Mouse (Mus musculus): ENCODE data around the gene Chid1. TPM values are rescaled to one million over a fixed set of nuclear protein-coding genes. Genes with fewer than 3 reads are reported as not detected.
A peak's percentile ranks its signal among the peaks of the same experiment; 100 is the strongest.

Gene Chid1
- polyA plus RNA-seq, 1 experiment from 2014 or later, result 25.4 TPM

GRCm38 (mm10) chr7:141492738-141493137 is 46.9 kb downstream of the Chid1 start:
- H3K9me3 ChIP-seq, result no peaks in the 10 kb centered on the region
- no peak overlapping the region for H3K27ac ChIP-seq
- no peaks in the 10 kb centered on the region for H3K4me1 ChIP-seq
- H3K4me3 ChIP-seq, result no peak overlapping the region
- WGBS, result 88% methylated on average over 5 of the region's 5 CpGs
- H3K36me3 ChIP-seq (replicated peaks), result peaks cover 48% of the 10 kb centered on the region
- DNase-seq (ENCODE audit: extremely low spot score, low spot score), result no peak
- H3K27me3 ChIP-seq (ENCODE audit: poor library complexity, severe bottlenecking), result no peaks in the 10 kb centered on the region

DNA sequence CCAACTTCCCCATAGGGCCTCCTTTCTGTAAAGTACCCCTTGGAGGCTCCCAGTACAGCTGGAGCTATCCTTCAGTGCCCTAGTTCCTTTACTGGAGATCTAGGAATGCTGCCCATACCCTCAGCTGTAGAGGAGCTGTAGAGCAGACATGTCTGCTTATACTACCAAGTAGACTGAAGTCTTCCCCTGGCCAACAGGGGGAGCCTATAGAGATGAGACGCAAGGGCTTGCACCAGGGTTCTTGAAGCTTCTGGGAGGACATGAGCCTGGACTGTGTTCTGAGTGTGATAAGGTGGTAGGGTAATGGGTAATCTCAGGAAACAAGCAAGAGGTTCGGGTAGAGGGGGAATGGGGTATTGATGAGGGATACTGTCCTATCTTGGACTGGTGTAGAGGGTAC is 48.5 kb downstream of the Chid1 start:
- Histone ChIP-seq H3K9me3 (no peaks in the 10 kb centered on the region), H3K27ac (no peak overlapping the region), H3K4me1 (no peaks in the 10 kb centered on the region), H3K36me3 (replicated peaks) (peaks cover 48% of the 10 kb centered on the region), H3K27me3 (ENCODE audit: poor library complexity, severe bottlenecking) (no peaks in the 10 kb centered on the region), H3K4me3 (no peak overlapping the region)
- no peak for DNase-seq (ENCODE audit: extremely low spot score, low spot score)
- 79% methylated on average over 2 of the region's 2 CpGs for WGBS

DNA sequence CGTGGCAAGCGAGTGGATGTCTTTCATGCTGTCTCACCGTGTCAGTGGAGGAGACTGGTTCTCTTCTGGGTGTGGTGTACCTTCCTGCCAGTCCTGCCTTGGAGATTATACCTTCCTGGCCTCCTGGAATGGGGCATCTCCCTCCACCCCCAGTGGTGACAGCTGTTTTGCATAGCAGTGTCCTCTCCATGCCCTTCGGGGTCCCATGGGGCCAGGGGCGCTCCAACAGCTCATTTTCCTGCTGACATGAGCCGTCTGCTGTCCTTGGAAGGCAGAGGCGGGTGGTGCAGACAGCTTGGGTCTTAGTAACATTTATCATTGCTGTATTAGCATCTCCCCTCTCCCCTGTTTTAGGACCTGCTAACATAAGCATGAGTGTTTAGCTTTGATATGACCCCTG is 52.5 kb downstream of the Chid1 start:
- no peak for DNase-seq (ENCODE audit: extremely low spot score, low spot score)
- Histone ChIP-seq H3K4me3 (no peak overlapping the region), H3K27ac (no peak overlapping the region), H3K36me3 (replicated peaks) (peaks cover 17% of the 10 kb centered on the region), H3K4me1 (peaks cover 14% of the 10 kb centered on the region), H3K27me3 (ENCODE audit: poor library complexity, severe bottlenecking) (peaks cover 23% of the 10 kb centered on the region), H3K9me3 (no peaks in the 10 kb centered on the region)
- WGBS, result 86% methylated on average over 7 of the region's 7 CpGs

- peaks cover 24% of the 10 kb centered on the region for H3K4me1 ChIP-seq
- H3K36me3 ChIP-seq (replicated peaks), result peaks cover 8% of the 10 kb centered on the region
- no peak overlapping the region for H3K4me3 ChIP-seq
- no peak for DNase-seq (ENCODE audit: extremely low spot score, low spot score)
- H3K27me3 ChIP-seq (ENCODE audit: poor library complexity, severe bottlenecking), result peaks cover 32% of the 10 kb centered on the region
- 97% methylated on average over 1 of the region's 1 CpGs for WGBS
- H3K9me3 ChIP-seq, result no peaks in the 10 kb centered on the region
- no peak overlapping the region for H3K27ac ChIP-seq
Measured at GRCm38 (mm10) chr7:141486239-141486638, 53.4 kb downstream of the Chid1 start.

DNA sequence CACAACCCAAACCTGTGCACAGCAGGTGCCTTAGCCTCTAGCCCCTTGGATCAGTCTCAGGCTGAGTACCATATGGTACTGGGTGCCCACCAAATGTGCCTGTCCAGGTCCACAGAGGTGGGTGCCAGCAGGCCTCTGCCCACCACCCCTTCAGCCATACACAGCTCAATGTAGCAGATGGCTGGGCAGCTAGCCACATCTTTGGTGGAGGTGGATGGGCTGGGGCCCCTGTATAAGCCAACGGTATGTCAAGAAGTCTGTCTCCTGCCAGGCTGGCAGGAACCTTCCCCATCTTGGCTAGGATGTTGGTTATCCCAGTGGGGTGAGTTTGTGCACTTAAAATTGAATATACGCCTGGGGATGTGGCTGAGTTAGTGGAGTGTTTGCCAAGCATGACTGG is 54.1 kb downstream of the Chid1 start:
- Histone ChIP-seq H3K4me3 (no peak overlapping the region), H3K4me1 (peaks cover 30% of the 10 kb centered on the region), H3K27me3 (ENCODE audit: poor library complexity, severe bottlenecking) (peaks cover 35% of the 10 kb centered on the region), H3K36me3 (replicated peaks) (peaks cover 2% of the 10 kb centered on the region; the same call in 1 of the 2 replicates), H3K9me3 (no peaks in the 10 kb centered on the region), H3K27ac (no peak overlapping the region)
- 86% methylated on average over 2 of the region's 2 CpGs for WGBS
- no peak for DNase-seq (ENCODE audit: extremely low spot score, low spot score)

DNA sequence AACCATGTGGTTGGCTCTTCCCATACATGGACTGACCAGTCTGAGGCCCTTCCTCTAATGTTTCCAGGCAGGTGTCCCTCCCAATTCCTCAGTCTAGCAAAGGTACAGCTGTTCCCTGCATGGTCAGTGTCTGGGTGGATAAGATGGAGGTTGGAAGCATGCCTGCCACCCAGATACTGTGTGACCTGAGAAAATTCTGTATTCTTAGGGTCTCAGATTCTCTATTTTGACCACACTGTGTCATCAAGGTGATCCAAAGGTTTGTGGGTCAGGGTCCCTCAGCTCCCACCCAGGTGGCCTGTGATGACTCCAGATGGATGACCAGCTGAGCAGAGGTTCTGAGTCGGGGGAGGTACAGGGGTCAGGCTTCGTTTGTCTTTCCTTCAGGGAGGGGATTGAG is 54.5 kb downstream of the Chid1 start:
- no peak overlapping the region for H3K27ac ChIP-seq
- H3K4me3 ChIP-seq, result no peak overlapping the region
- H3K9me3 ChIP-seq, result no peaks in the 10 kb centered on the region
- WGBS, result 82% methylated on average over 2 of the region's 2 CpGs
- peaks cover 35% of the 10 kb centered on the region for H3K27me3 ChIP-seq (ENCODE audit: poor library complexity, severe bottlenecking)
- no peaks in the 10 kb centered on the region; the same call in 1 of the 2 replicates for H3K36me3 ChIP-seq (replicated peaks)
- H3K4me1 ChIP-seq, result peaks cover 30% of the 10 kb centered on the region
- no peak for DNase-seq (ENCODE audit: extremely low spot score, low spot score)

DNA sequence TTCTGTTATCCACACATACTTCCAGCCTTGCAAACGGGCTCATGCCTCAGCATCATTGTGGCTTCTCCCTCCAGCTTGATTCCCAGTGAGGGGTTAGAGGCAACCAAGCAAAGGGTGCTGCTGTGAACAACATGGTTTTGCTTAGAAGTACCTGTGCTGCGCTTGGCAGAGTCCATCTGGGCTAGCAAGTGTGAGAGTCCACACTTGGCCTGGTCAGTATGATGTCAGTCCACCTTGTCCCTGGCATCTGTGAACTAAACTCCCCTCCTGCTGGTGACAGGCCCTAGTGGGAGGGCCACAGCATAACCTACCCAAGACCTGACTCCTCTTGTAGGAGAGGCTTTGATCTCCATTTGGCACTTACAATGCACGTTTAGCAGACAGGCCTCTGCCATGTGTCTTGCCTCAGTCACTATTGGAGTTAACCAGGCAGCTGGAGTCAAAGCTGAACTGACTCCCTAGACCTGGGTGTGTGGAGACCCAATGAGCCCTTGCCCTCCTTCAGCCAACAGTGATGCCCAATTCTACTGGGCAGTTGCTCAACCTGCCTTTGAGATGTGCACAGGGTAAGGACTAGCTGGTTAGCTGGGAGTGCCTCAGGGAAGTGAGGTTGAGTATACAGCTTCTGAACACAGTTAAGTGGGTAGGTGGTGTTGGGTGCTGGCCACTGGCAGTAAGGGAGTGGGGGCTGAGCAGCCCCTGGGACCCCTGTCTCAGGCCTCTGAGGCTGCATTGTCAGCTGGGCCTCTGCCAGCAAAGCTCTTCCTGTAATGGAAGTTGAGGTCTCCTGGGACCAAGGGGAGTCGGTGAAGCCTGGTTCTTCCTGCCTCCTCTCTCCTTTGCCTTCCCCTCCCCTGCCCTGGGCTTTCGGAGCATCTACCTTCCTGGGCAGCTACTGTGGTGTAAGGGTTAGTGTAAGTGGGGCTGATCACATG is 55.2 kb downstream of the Chid1 start:
- H3K27me3 ChIP-seq (ENCODE audit: poor library complexity, severe bottlenecking), result peaks cover 35% of the 10 kb centered on the region
- no peak for DNase-seq (ENCODE audit: extremely low spot score, low spot score)
- 81% methylated on average over 5 of the region's 5 CpGs for WGBS

DNA sequence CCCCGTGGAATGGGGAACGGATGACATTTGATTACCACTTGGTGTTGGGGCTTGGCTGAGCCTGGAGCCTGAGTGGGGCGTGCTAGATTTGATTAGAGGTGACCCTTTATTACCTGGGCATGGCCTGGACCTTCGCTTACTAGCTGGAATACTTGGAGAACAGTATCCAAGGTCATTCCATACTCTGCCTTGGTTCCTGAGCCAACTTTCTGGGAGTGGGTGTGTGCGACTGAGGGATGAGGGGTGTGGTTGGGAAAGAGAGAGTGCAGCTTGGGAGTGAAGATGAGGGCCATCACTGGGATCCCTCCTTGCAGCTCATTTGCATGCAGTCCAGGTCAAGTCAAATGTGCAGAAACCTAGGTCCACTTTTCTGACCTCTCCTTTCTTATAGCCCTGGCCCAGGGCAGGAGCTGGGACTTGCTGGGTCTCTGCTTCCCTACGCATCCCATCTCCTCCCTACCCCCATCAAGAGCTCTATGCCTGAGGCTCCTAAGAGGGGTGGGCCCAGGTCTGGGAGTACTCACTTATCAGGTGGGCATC is 56.5 kb downstream of the Chid1 start:
- Histone ChIP-seq H3K27me3 (ENCODE audit: poor library complexity, severe bottlenecking) (peaks cover 37% of the 10 kb centered on the region), H3K4me1 (peaks cover 32% of the 10 kb centered on the region), H3K9me3 (no peaks in the 10 kb centered on the region), H3K27ac (no peak overlapping the region), H3K36me3 (replicated peaks) (no peaks in the 10 kb centered on the region; the same call in 1 of the 2 replicates), H3K4me3 (peak overlapping the region; percentile 76)
- 71% methylated on average over 6 of the region's 6 CpGs for WGBS
- no peak for DNase-seq (ENCODE audit: extremely low spot score, low spot score)

More for the DNA sequence above, 55.2 kb downstream of the Chid1 start:
- Histone ChIP-seq H3K9me3 (no peaks in the 10 kb centered on the region), H3K4me1 (peaks cover 30% of the 10 kb centered on the region), H3K4me3 (no peak overlapping the region), H3K27ac (no peak overlapping the region), H3K36me3 (replicated peaks) (no peaks in the 10 kb centered on the region; the same call in 1 of the 2 replicates)

- H3K9me3 ChIP-seq, result no peaks in the 10 kb centered on the region
- DNase-seq (ENCODE audit: extremely low spot score, low spot score), result no peak
- peak overlapping the region; percentile 76 for H3K4me3 ChIP-seq
- WGBS, result 10% methylated on average over 11 of the region's 11 CpGs
- peak overlapping the region; percentile 82 for H3K27ac ChIP-seq
- peaks cover 38% of the 10 kb centered on the region for H3K4me1 ChIP-seq
- no peaks in the 10 kb centered on the region; the same call in 1 of the 2 replicates for H3K36me3 ChIP-seq (replicated peaks)
- peaks cover 43% of the 10 kb centered on the region for H3K27me3 ChIP-seq (ENCODE audit: poor library complexity, severe bottlenecking)
Measured at GRCm38 (mm10) chr7:141482531-141483024, 57.1 kb downstream of the Chid1 start.

DNA sequence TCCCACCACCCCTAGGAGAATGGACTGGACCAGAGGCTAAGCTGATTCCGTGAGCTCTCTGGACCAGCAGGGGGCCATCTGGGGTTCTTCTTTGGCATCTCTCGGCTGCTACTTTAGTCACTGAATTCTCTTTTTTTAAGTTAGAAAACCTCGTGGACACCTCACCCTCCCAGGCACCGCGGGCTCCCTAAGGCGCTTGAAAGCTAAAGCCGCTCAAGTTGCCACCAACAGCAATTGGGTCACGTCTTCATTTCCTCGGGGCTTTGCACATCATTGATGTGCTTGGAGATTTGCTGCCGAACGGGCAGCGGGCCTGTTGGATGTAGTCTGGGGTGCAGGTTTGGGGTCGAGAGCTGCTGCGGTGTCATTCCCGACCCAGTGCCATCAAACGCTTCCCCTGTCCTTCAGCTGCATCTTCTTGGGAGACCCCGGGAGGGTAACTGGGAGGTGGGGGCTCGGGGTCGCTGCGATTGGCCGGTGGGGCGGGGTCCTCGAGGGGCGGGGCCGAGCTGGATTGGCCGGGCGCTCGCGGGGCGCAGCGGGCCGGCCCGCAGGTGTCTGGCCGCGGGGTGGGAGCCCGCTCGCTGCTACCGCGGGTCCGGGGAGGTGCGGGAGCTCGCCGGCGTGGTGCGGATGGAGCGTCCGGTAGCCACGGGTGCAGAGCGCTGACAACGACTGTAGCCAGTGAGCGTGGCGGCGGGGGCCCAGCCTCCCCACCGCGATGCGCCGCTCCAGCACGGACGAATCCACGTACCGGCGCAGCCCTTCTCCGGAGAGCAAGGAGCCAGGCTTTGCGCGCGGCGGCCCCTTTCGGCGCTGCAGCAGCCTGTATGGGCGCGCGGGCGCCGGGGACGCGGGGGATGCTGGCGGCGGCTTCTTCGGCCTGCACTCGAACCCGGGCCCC is 57.9 kb downstream of the Chid1 start:
- peak overlapping the region; percentile 82 for H3K27ac ChIP-seq
- H3K27me3 ChIP-seq (ENCODE audit: poor library complexity, severe bottlenecking), result peaks cover 51% of the 10 kb centered on the region
- H3K36me3 ChIP-seq (replicated peaks), result no peaks in the 10 kb centered on the region; the same call in 1 of the 2 replicates
- H3K4me1 ChIP-seq, result peaks cover 46% of the 10 kb centered on the region
- peak; percentile 71 for DNase-seq (ENCODE audit: extremely low spot score, low spot score)
- WGBS, result under 1% methylated on average over 81 of the region's 81 CpGs
- H3K9me3 ChIP-seq, result no peaks in the 10 kb centered on the region
- peak overlapping the region; percentile 76 for H3K4me3 ChIP-seq

DNA sequence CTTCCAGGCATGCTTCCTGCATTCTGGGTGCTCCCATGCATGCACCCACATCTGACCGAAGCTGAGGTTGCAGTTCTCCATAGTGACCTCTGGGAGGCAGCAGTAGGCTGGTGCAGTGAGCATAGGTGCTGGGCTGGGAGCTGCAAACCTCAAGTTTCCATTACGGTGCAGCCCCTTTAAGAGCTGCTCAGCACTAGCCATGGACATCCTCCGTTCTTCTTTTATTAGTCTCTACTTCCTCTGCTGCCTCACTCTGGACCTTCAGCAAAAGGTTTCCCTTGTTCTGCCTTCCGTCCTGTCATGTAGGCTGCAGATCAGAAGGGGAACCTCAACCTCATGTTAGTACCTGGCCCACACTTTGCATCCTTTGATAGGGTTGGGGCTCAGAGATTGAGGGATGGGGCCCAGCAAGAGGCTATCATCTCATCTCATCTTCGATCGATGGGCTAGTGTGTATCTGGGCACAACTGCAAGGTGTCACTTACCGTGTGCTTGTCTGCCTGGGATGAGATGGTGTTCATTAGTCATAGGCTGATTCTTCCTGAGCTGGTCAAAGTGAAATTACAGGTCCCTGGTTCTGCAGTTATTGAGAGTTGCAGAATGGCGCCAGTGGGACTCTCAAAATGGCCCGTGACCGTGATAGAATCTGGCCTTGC is 58.7 kb downstream of the Chid1 start:
- Histone ChIP-seq H3K9me3 (no peaks in the 10 kb centered on the region), H3K27me3 (ENCODE audit: poor library complexity, severe bottlenecking) (peaks cover 59% of the 10 kb centered on the region)

DNA sequence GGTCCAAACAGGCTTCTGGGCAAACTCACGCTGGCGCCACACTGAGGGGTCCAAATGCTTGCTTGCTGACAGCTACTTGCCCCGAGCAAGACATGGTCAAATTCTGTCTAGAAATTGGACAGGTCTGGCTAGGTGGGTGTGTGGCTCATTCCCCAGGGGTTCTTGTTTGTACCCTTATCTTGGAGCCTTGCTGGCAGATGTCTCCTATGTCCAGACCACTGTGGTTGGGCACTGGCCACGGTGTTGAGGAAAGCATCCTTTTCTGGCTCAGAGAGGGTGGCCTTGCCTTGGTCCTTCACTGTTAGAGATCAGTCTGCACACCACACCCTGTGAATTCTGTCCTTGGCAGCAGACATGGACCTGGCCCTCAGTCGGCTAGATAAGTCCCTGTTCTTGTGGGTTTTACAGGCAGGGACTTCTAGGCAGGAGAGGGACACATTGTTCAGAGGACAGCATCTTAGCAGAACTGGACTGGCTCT is 61.3 kb downstream of the Chid1 start:
- Histone ChIP-seq H3K9me3 (no peaks in the 10 kb centered on the region), H3K27ac (no peak overlapping the region), H3K4me3 (no peak overlapping the region), H3K36me3 (replicated peaks) (no peaks in the 10 kb centered on the region), H3K4me1 (peaks cover 70% of the 10 kb centered on the region), H3K27me3 (ENCODE audit: poor library complexity, severe bottlenecking) (peaks cover 53% of the 10 kb centered on the region)
- no peak for DNase-seq (ENCODE audit: extremely low spot score, low spot score)
- 84% methylated on average over 5 of the region's 5 CpGs for WGBS

More for the DNA sequence above, 58.7 kb downstream of the Chid1 start:
- H3K4me1 ChIP-seq, result peaks cover 54% of the 10 kb centered on the region
- H3K4me3 ChIP-seq, result peak overlapping the region; percentile 76
- H3K36me3 ChIP-seq (replicated peaks), result no peaks in the 10 kb centered on the region
- 10% methylated on average over 10 of the region's 10 CpGs for WGBS
- DNase-seq (ENCODE audit: extremely low spot score, low spot score), result peak; percentile 61
- H3K27ac ChIP-seq, result peak overlapping the region; percentile 82; the same call in 1 of the 2 replicates
